Mouse (Mus musculus): Measurements from ENCODE around the gene Gm20388.

Gm20388 gene

DNA sequence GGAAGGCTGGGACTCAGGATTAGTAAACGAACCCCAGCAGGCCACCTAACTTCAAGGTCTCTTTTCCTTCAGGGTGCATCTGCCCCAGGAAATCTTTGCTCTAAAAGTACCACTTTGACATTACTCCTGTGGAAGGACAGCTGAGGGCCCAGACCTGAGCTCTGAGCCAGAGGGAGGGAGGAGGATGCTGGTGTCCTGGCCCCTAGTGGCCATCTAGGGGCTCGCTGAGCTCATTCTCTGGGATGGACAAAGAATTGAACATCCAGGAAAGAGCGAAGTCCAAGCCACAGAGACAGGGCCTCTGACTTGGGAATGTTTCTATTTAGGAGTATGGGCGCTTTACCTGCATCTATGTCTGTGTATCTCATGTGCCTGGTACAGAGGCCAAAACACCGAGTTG is 4441.0 kb downstream of the Gm20388 start:
- DNase-seq (ENCODE audit: low spot score in 2 of 2) = no peak

DNA sequence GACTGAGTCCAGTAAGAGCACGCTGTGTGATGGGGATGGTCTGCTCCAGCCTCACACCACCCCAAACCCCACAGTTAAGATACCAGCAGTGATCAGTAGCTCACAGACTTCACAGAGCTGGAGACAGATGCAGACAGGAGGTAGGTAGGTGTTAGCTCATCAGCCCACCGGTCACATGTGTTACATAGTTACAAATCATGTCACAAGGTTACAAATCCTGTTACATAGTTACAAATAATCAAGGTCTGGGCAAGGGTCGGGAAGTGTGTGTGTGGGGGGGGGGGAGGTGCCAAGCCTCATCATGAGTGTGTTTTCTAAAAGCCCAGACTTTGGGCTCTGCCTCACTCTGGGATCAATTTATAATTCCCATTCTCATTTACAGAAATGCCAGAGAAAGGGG is 4450.3 kb downstream of the Gm20388 start:
- no peak for DNase-seq (ENCODE audit: low spot score in 2 of 2)

GRCm38 (mm10) chr8:124361773-124362427 is 4451.3 kb downstream of the Gm20388 start:
- no peak for DNase-seq (ENCODE audit: low spot score in 2 of 2)

- no peak for DNase-seq (ENCODE audit: low spot score in 2 of 2)
These were observed 4451.9 kb downstream of the Gm20388 start for GRCm38 (mm10) chr8:124362589-124362988.

DNA sequence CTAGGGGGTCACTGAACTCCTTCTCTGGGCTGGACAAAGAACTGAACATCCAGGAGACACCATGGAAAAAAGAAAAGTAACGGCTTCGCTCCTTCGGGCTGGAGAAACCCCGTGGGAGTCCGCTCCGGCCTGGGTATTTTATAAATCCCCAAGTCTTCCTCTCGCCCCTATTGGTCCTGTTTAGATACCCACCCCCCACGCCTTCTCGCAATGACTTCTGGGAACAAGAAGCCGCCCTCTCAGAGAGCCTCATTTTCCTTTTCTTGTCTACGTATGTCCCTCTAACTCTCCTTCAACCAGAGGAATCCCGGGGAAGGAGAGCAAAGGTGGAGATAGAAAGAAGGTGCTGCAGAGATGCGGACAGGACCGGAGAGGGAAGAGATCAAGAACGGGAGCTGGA is 4452.7 kb downstream of the Gm20388 start:
- DNase-seq (ENCODE audit: low spot score in 2 of 2) = no peak

DNA sequence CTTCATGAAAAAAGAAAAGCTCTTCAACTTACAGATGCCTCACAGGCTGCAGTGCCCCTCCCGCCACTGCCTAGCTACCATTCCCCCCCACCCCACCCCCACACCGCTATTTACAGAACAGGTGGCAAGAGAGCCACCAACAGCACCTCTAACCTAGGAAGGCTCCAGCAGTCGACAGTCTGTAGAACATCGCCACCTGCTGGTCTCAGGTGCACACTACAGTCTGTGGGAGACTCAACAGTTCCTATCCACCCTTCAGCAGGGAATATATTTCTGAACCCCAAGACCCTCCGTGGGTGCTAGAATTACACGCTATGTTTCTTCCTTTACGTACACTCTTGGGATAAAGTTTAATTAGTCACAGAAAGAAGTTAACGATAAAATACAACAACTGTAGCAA is 4457.6 kb downstream of the Gm20388 start:
- peak in 1 of 2 experiments; percentile 63 for DNase-seq (ENCODE audit: low spot score in 2 of 2)

DNA sequence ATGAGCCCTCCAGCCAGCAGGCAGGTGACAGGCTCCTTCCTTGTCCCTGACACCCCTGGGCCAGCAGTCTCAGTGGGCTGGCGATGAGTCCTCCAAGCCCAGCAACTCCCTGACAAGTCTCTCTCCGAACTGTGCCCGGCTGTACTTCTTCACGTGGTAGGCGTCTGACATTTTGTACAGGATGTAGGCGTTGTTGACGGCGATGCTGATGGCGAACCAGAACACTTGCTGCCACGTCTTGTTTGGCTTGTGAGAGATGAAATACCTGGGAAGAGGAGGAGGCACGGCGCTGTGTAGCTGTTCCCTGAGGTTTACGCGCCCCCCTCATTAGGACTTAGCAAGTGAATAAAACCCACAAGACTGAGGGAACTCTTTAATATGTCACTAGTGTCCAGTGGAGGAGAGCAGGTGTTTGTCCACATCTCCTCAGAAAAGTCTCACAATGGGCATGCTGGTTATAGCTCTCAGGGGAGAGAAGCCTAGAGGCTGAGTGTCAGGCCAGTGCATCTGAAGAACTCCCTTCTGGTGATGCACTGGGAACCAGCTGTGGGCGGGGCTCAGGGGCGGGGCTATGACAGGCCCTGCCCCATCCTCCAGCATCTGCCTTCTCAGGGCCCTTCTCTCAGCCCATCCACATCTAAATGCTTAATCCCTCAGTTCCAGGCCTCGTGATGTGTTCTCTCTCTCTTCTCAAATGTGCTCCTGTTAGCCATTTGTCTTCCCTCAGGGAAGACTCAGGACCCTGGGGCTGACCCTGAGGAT is 4460.0 kb downstream of the Gm20388 start:
- no peak for DNase-seq (ENCODE audit: low spot score in 2 of 2)

DNA sequence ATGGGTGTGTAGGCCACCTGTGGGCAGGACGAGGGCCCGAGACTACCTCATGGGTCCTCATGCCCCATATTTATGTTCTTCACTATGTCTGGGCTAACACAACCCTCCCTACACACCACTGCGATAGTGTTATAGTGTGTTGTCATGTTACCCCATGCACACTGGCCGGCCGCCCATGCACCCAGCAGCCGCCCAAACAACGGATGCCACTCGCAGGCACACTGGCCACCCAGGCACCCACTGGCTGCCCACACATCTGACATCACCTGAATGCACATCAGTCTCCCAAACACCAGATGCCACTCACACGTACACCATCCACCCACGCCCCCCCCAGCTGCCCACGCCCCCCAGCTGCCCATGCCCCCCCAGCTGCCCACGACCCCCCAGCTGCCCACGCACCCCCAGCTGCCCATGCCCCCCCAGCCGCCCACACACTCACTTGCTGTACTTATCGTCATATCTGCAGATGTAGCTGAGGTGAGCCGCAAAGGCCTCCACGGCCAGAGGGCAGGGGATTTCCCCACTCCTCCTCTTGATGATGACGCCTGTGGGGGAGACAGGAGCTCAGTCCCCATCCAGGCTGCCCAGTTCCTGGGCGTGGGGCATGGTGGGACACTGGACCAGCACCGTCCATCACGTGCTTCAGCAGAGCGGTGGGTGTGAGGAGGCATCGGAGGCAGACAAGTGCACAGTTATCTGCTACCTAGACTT is 4460.9 kb downstream of the Gm20388 start:
- no peak for DNase-seq (ENCODE audit: low spot score in 2 of 2)

- DNase-seq (ENCODE audit: low spot score in 2 of 2) = no peak
These were observed 4463.1 kb downstream of the Gm20388 start for GRCm38 (mm10) chr8:124373753-124374152.

DNA sequence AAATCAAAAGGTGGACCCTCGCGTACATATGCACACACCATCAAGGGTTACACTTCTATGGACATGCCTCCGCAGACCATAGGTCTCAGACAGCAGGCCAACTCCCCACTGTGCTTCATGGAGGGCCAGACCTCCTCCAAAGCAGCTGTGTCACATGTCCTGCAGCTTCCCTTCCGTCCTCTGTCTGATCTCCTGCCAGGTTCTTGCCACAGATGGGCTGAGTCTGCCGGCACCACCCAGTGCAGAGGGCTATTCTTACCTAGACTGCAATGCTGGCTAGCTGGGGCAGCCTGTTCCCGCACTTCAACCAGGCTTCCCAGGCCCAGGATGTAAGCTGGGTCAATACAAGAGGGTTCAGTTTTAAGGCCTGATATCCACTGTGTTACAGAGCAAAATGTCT is 4464.5 kb downstream of the Gm20388 start:
- DNase-seq (ENCODE audit: low spot score in 2 of 2) = no peak

DNA sequence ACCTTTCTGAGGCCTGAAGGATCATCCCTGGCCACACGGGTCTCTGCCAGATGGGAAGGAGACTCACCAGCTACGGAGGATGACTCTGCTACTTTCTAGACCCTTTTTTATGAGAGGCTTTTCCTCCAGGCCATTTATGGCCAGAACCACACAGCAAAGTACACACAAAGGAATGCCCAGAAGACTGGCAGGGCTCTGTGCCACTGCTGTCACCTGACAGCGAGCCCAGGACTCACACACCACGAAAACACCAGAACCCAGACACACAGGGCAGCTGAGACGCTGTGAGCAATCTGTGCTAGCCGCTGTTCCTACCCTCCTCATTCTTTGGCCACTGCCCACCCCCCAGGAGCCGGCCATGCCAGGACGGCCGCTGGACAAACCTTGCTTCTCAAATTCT is 4465.1 kb downstream of the Gm20388 start:
- DNase-seq (ENCODE audit: low spot score in 2 of 2) = no peak

DNA sequence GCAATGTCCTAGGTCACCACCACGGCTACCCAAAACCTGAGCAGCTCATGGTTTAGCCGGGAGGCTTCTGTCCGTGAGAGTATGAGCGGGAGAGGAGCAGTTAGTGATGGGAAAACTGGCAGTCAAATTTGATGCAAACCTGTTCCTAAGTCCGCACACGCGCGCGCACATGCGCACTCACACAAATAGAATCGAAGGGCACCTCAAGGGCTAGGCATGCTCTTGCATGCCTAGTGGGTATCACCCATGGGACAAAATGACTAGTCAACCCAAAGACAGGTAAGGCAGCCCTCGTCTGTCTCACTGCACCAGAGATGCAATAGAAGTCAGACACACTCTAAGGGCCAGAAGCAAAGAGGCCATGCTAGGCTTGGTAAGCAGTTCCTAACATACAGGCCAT is 4465.8 kb downstream of the Gm20388 start:
- no peak for DNase-seq (ENCODE audit: low spot score in 2 of 2)

- DNase-seq (ENCODE audit: low spot score in 2 of 2) = no peak
These were observed 4468.6 kb downstream of the Gm20388 start for GRCm38 (mm10) chr8:124379289-124379688.

- DNase-seq (ENCODE audit: low spot score in 2 of 2) = no peak
These were observed 4471.6 kb downstream of the Gm20388 start for GRCm38 (mm10) chr8:124382235-124382634.

GRCm38 (mm10) chr8:124384336-124384735 is 4473.7 kb downstream of the Gm20388 start:
- no peak for DNase-seq (ENCODE audit: low spot score in 2 of 2)

DNA sequence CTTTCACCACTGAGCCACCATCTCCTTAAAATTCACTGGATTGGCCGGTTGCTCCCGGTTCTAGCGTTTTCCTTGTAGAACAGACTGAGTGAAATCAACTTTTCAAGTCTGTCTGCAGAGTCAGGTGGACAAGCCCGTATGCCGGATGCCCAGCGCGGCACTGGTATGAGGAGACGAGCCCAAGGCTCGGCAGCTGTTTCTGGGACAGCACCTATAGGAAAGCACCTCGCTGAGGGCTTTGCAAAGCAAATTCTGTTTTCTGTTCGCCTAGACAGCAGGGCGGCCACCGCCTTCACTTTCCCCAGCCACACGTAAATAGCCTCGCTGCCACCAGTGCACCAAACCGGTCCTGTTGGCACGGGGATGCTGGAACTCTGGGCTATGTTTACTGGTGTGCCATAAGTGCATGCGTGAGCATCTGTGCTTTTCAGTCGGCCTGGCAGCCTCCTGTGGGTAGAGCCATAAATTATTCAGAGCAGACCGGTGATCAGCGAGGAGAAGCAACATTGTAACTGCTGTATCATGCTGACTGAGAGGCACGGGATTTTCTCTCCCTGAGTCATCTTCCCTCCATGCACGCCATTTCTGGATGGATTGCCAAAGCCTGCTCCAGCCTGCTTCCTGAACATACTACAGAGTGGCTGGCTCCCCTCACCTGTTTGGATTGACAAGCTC is 4475.7 kb downstream of the Gm20388 start:
- DNase-seq (ENCODE audit: low spot score in 2 of 2) = peak in 1 of 2 experiments; percentile 46

- DNase-seq (ENCODE audit: low spot score in 2 of 2) = peak; percentile 59 to 70
These were observed 4478.9 kb downstream of the Gm20388 start for GRCm38 (mm10) chr8:124389495-124389894.

- no peak for DNase-seq (ENCODE audit: low spot score in 2 of 2)
These were observed 4480.6 kb downstream of the Gm20388 start for GRCm38 (mm10) chr8:124391191-124391590.

DNA sequence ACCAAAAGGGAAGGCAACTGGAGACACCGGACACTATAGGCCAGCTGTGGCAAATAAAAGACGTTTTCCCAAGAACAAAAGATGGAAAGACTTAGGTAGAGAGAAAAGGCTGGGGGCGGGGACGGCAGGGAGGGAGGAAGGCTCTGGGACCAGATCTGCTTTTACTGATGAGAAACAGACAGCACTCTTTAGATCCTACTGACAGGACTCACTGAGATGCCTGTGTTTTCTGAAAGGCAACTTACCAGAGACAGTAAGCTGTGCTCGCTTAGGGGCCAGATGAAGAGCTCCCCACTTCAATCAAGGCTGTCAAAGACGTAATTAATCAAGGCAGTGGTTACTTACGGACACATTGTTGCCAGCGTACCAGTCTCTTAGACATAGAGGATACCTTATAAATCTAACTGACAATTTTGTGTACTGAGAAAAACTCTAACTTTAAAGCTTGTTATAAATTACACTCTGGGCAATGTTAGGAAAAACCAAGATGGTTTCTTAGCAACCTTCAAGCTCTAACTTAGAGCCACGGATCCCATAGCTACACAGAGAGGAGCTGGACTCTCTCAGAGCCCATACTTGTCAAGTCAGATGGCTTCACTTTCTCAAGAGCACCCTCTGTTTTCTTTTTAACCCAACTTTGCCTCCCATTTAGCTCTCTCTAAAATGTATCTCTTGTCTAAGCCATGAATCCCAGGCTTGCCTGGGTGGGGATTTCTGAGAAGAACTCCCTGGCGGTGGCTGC is 4481.8 kb downstream of the Gm20388 start:
- DNase-seq (ENCODE audit: low spot score in 2 of 2) = no peak

- DNase-seq (ENCODE audit: low spot score in 2 of 2) = no peak
These were observed 4482.4 kb downstream of the Gm20388 start for GRCm38 (mm10) chr8:124393013-124393412.

DNA sequence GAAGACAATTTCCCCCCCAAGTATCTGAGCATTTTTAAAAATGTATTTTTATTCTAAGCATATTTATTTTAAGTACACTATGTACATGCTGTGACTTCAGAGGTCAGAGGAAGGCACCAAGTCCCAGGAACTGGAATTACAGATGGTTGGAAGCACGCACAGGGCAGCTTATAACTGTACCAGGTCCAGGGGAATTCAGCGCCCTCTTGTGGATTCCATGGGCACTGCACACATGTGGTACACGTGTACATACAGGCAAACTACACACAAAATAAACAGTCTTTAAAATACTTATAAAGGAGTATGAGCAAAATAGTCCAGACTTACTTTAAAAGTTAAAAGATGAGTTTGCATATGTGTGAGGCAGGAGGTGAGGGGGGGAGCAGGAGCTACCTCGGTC is 4483.3 kb downstream of the Gm20388 start:
- no peak for DNase-seq (ENCODE audit: low spot score in 2 of 2)

Measured in frontal cortex, postnatal 25 days (tissue).